Mouse (Mus musculus) testis, adult 2 months (tissue): Measurements from ENCODE around the gene Stard13. TPM values are rescaled to one million over a fixed set of nuclear protein-coding genes. Genes with fewer than 3 reads are reported as not detected.

Experiments
- H3K27ac ChIP-seq: fragments of 200-500 bp; 2 replicates; pipeline ENCODE4 v1.5.1; 2012; ENCODE audit warnings: low read depth, low read length; ENCODE audit not compliant: control insufficient read depth, insufficient read depth
- H3K27me3 ChIP-seq: fragments of 200-500 bp; 2 replicates; pipeline ENCODE4 v1.6.1; 2012; ENCODE audit warnings: mild to moderate bottlenecking, low read length, moderate library complexity; ENCODE audit not compliant: control insufficient read depth, insufficient read depth
- H3K36me3 ChIP-seq: fragments of 200-500 bp; 2 replicates; pipeline ENCODE4 v1.6.1; 2012; ENCODE audit warnings: mild to moderate bottlenecking, low read length; ENCODE audit not compliant: control insufficient read depth, insufficient read depth
- H3K4me1 ChIP-seq: fragments of 200-500 bp; 2 replicates; pipeline ENCODE4 v1.6.1; 2012; ENCODE audit warnings: low read length; ENCODE audit not compliant: control insufficient read depth, insufficient read depth
- H3K4me3 ChIP-seq: fragments of 200-500 bp; 2 replicates; pipeline ENCODE4 v1.5.1; 2012; ENCODE audit warnings: low read depth, mild to moderate bottlenecking, low read length, moderate library complexity, mixed read lengths; ENCODE audit not compliant: control insufficient read depth
- CTCF ChIP-seq: fragments of 200-500 bp; IDR thresholded peaks from 2 replicates; pipeline ENCODE4 v1.5.1; 2012; ENCODE audit warnings: low read depth, mild to moderate bottlenecking, inconsistent platforms, low read length, moderate library complexity; ENCODE audit not compliant: control insufficient read depth, insufficient read depth, insufficient replicate concordance
- POLR2A ChIP-seq: fragments of 200-500 bp; IDR thresholded peaks from 2 replicates; pipeline ENCODE4 v1.6.1; 2012; ENCODE audit warnings: low read depth, mild to moderate bottlenecking, inconsistent platforms, low read length, moderate library complexity; ENCODE audit not compliant: control insufficient read depth
- polyA plus RNA-seq: library from polyadenylated mRNA; depleted of rRNA; stranded (reverse); fragments of >200 nt; gene quantifications from 2 replicates; pipeline ENCODE4 v1.2.3, GENCODE M21; 2012

The Stard13 gene
- polyA plus RNA-seq, 1 experiment = 3.3 TPM

GRCm38 (mm10) chr5:151129762-151130161 is 103.9 kb downstream of the Stard13 start:
- Histone ChIP-seq H3K36me3 (no peaks in the 10 kb centered on the region), H3K4me3 (no peak overlapping the region), H3K4me1 (no peaks in the 10 kb centered on the region), H3K27ac (no peak overlapping the region), H3K27me3 (no peaks in the 10 kb centered on the region)
- TF ChIP-seq POLR2A (no peak), CTCF (no peak)

DNA sequence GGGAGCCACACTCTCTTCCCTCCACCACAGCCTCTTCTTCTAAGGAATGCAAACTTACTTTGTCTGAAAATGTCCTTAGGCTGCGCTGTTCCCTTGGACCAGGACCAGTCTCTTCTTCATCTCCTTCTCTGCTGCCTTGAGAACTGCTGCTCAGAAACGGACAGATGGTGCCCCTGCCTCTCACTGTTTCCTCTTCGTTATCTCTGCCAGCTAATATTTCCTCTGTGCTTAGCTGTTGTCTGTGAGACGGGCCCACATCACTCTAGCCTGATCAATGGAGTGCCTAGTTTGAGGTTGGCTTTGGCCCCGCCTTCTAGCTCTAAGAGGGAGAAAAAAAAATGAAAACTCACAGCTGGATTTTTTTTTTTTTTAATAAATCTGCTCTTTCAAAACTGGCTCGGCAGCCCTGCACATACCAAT is 106.3 kb downstream of the Stard13 start:
- Histone ChIP-seq H3K27ac (no peak overlapping the region), H3K27me3 (no peaks in the 10 kb centered on the region), H3K36me3 (no peaks in the 10 kb centered on the region), H3K4me1 (no peaks in the 10 kb centered on the region), H3K4me3 (peak overlapping the region; percentile 34; the same call in 1 of the 2 replicates)
- TF ChIP-seq POLR2A (no peak), CTCF (no peak)

DNA sequence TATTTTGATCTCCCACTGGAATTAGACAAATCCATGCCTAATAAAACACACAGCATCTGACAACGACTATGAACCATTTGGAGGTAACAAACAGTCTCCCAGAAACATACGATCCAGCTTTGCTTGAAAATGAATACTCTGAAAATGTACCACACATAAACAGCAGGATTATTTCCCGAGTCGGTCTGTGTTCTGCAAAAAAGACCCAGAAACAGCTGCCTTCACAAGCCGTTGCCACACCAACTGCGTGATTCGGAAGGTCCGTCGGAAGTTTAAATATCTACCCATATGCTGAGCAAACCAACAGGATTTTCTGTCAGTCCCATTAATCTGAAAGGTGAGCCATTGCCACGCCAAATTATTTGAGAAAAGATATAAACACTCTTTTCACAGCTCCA is 107.0 kb downstream of the Stard13 start:
- no peaks in the 10 kb centered on the region for H3K4me1 ChIP-seq
- no peak overlapping the region for H3K27ac ChIP-seq
- TF ChIP-seq CTCF (no peak), POLR2A (no peak)
- H3K36me3 ChIP-seq = no peaks in the 10 kb centered on the region
- no peaks in the 10 kb centered on the region for H3K27me3 ChIP-seq
- H3K4me3 ChIP-seq = no peak overlapping the region; the same call in 1 of the 2 replicates

GRCm38 (mm10) chr5:151125985-151126607 is 107.5 kb downstream of the Stard13 start:
- Histone ChIP-seq H3K4me1 (no peaks in the 10 kb centered on the region), H3K27me3 (no peaks in the 10 kb centered on the region), H3K27ac (no peak overlapping the region), H3K4me3 (no peak overlapping the region), H3K36me3 (no peaks in the 10 kb centered on the region)
- TF ChIP-seq CTCF (no peak), POLR2A (no peak)

GRCm38 (mm10) chr5:151117846-151118245 is 115.8 kb downstream of the Stard13 start:
- TF ChIP-seq POLR2A (no peak), CTCF (no peak)
- H3K27ac ChIP-seq = no peak overlapping the region

GRCm38 (mm10) chr5:151116192-151116887 is 117.3 kb downstream of the Stard13 start:
- Histone ChIP-seq H3K4me1 (no peaks in the 10 kb centered on the region), H3K4me3 (no peak overlapping the region), H3K36me3 (no peaks in the 10 kb centered on the region), H3K27ac (no peak overlapping the region), H3K27me3 (no peaks in the 10 kb centered on the region)
- TF ChIP-seq CTCF (no peak), POLR2A (no peak)

More at GRCm38 (mm10) chr5:151117846-151118245, 115.8 kb downstream of the Stard13 start:
- H3K36me3 ChIP-seq = no peaks in the 10 kb centered on the region
- no peaks in the 10 kb centered on the region for H3K4me1 ChIP-seq
- no peaks in the 10 kb centered on the region for H3K27me3 ChIP-seq
- H3K4me3 ChIP-seq = no peak overlapping the region

- Histone ChIP-seq H3K4me3 (no peak overlapping the region), H3K36me3 (no peaks in the 10 kb centered on the region), H3K27ac (no peak overlapping the region), H3K4me1 (peaks cover 10% of the 10 kb centered on the region), H3K27me3 (no peaks in the 10 kb centered on the region)
- TF ChIP-seq POLR2A (no peak), CTCF (no peak)
Measured at GRCm38 (mm10) chr5:151112743-151113142, 120.9 kb downstream of the Stard13 start.
